Mouse (Mus musculus) T-helper 2 cell (primary cell): ENCODE results near the gene Adh1.

Experiments
- in situ Hi-C: fragments of 300-600 bp; cut with MboI, MseI; formaldehyde crosslinking; loops from one replicate; pipeline ENCODE4 v1.15.1; 2025; ENCODE audit warnings: high pct_unique_total_duplicates

Gene Adh1

DNA sequence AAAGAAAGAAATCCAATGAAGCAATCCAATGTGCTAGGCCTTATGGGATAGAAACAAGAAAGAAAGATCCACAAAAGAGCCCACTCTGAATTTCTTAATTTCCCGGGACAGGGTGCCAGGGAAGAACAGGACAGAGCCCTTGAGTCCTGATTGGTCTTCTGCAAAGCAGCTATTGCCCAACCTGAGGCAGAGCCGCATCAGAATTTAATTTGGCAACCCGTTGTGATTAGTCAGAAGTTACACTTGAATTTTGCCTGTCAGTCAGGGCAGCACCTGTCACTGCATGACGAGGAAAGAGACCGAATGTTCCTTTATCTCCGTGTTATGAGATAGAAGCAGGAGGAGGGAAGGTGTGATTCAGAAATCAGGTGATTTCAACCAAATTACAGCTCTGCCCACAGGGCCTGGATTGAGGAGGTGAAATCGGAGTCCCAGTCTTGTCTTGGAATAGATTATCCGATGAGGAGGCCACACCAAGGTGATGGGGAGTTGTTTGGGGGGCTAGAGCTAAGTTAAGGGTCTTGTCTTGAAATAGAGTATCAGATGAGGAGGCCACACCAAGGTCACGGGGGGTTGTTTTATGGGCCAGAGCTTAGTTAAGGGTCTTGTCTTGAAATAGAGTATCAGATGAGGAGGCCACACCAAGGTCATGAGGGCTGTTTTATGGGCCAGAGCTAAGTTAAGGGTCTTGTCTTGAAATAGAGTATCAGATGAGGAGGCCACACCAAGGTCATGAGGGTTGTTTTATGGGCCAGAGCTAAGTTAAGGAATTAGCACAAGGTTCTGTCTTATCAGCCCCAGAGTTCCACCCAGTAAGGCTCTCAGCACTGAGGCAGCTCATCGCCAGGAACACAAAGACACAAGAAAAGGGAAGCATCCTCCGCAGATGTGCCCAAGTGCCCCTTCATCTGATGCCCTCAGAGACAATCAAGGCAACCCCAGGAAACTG, at the start of gene Adh1:
Gene Adh1 (plus strand): TSS at position 271 of the 949 bp plus-strand sequence.
- in situ Hi-C loops = no loop called here

- in situ Hi-C loops = no loop called here
Observed at GRCm38 (mm10) chr3:138212431-138212951, 48.3 kb upstream of the Adh1 start.

GRCm38 (mm10) chr3:138215395-138215989, 45.3 kb upstream of the Adh1 start:
- in situ Hi-C loops = no loop called here

DNA sequence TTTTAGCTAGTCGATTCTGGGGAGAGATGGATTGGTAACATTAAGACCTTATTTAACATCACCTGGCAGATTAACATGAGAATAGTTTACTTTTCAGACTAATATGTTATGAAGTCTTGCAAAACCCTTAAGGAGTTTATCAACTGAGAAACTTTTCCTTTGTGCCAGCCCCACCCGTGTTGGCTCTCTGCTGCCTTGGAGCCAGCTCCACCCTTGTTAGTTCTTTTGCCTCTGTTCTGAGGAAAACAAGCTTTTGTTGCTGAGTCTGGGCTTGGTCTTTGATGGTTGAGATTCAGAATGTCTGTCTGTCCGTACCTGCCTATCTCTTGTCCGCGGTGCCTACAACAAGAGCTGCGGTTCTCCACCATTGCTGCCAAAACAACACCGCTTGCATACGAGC, 44.7 kb upstream of the Adh1 start:
- in situ Hi-C loops = no loop called here

DNA sequence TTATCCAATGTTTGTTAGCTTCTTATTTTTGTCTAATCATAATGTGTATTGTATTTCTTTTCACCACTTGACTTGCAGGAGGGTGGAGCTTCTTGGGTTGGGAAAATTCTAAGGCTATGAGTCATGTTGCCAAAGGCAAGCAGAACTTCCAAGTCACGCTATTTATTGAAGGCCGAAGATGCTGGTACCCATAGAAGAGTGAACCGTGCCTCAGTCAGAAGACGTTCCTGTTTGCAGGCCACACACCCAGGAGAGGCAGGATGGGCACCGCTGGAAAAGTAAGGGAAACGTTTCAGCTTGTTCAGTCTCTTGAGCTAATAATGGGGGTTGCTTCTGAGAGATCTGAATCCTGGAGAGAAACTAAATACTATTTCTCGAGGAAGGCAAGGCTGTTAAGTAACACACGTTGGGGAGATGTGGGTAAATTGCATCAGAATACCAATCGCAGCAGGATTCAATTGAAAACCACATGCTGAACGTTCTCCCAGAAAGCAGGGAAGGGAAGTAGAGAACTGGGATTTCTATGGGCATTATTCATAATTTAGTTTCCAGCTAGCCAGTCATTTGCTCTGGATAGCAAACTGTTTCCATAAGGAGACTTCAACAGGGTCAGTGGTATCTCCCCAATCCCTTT, 43.0 kb upstream of the Adh1 start, which contains the start of gene Adh7:
Gene Adh7 (plus strand): TSS at position 130 of the 634 bp plus-strand sequence.
- in situ Hi-C loops = no loop called here

DNA sequence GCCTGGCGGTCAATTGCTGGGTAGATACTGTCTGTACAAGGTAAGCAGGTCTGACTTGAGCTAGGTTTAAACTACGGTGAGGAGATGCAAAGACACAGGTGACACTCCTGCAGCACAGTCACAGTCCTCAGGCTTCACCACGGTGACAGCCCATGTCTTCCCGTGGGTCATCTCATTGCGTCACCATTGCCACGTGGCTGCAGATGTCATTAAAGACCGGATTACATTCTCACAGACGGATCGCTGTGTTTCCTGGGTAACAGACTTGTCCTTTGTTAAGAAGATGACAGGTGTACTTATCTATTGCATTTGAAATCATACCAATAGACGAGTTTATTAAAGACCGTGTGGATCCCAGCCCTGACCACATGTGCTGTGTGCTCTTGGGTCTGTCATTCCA, 39.7 kb upstream of the Adh1 start:
- in situ Hi-C loops = no loop called here

DNA sequence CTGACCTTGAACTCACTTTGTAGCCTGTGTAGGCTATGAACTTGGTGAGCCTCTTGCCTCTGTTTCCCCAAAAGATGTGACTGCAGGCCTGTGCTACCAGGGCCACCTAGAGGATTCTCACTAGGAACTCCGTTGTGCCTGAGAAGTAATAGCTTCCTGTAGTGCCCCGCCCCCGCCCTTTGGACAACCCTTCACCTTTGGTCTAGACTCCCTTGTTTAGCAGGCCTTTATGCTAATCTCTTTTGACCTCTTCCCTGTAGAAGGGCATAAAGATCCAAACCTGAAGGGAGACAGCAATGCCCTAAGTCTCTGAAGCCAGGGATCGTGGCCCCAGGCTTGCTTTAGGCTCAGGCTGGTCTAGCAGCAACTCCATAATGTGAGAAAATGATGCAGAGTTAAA, 38.3 kb upstream of the Adh1 start:
- in situ Hi-C loops = no loop called here

GRCm38 (mm10) chr3:138222952-138223351, 37.8 kb upstream of the Adh1 start:
- in situ Hi-C loops = no loop called here

GRCm38 (mm10) chr3:138224363-138224954, 36.3 kb upstream of the Adh1 start:
- in situ Hi-C loops = no loop called here

DNA sequence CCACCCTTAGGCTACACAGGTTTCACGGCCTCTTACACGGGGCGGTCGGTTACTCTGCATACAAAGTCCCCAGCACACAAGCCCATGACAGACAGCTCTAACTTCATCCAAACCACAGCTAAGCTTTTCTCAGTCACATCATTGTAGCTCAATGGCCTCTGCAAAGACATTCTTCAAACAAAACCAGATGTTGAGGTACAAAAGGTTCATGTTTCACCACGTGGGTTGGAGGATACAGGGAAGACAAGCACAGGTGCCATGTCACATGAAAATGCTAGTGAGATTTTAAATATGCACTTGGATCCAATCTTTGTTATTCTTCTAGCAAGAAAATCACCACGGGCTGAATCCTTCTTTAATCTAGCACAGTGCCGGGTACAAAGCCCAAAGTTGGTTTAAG, 35.5 kb upstream of the Adh1 start:
- in situ Hi-C loops = loop anchor here (5.0 kb wide), 1 partner anchor 207 kb away; no protein-coding TSS in a partner anchor

DNA sequence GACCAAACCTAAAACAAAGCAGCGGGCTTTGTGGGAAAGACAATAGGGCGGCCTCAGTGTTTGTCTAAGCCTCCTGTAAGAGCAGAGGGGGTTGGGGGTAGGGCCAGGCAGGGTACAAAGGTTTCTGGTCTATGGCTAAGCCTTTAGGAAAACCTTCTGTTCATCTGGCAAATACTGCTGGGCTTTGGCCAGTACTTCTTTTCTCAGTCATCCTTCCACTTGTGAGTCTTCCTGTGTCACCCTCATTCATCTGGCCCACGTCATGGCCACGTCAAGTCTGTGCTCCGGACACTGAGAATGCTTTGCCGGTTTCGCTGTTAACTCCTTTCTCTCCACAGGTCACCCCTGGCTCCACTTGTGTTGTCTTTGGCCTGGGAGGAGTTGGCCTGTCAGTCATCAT, 34.9 kb upstream of the Adh1 start:
- in situ Hi-C loops = loop anchor here (5.0 kb wide), 1 partner anchor 206 kb away; no protein-coding TSS in a partner anchor

GRCm38 (mm10) chr3:138226476-138226875, 34.3 kb upstream of the Adh1 start:
- in situ Hi-C loops = loop anchor here (5.0 kb wide), 1 partner anchor 206 kb away; no protein-coding TSS in a partner anchor

DNA sequence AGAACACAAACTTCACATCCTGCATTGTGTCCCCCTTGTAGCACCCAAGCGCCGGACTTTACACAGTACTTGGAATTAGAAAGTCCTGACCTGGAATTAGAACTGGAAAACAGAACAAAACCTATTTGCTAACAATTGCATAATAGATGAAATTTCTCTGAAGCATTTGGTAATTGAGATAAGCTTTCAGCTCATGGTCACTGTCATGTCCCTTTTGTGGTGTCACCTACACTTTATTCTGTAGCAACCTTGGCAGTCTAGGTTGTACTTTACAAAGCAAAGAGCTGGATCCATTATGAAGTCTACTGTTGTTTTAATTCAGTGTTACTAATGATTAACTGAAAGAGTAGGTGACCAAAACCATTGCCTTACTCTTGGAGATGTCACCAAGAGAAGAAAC, 33.7 kb upstream of the Adh1 start:
- in situ Hi-C loops = loop anchor here (5.0 kb wide), 1 partner anchor 205 kb away; no protein-coding TSS in a partner anchor

GRCm38 (mm10) chr3:138227782-138228181, 33.0 kb upstream of the Adh1 start:
- in situ Hi-C loops = loop anchor here (5.0 kb wide), 1 partner anchor 205 kb away; no protein-coding TSS in a partner anchor

- in situ Hi-C loops = loop anchor here (5.0 kb wide), 1 partner anchor 203 kb away; no protein-coding TSS in a partner anchor
Observed at GRCm38 (mm10) chr3:138229448-138229847, 31.3 kb upstream of the Adh1 start.

GRCm38 (mm10) chr3:138230266-138230665, 30.5 kb upstream of the Adh1 start:
- in situ Hi-C loops = no loop called here

- in situ Hi-C loops = no loop called here
Observed at GRCm38 (mm10) chr3:138231531-138231930, 29.3 kb upstream of the Adh1 start.

DNA sequence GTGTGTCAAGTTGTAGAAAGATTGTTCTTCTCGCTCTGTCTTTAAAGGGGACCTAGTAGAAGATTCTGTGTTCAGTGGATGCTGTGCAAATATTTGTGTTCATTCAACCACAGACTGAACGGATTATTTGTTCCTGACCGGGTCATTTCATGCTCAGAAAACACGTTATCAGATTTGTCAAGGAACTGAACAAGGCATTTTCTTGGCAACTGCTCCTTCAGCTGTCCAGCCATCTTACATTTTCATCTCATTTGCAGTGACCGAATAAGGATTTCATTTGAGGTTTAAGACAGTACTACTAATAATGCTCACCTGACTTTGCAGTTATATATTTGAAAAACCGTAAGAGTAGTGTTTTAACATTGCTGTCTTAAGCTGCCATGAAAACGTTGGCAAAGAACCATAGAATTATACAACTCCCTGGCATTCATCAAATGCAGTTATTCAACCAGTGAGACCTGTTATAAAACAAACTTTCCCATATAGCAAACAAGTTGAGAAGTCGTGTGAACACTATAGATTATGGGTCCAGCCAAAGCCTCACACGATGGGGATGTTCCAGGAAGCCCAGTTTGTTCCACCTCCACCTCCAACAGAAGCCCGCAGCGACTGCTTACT, 24.1 kb upstream of the Adh1 start:
- in situ Hi-C loops = no loop called here

GRCm38 (mm10) chr3:138238046-138238445, 22.7 kb upstream of the Adh1 start:
- in situ Hi-C loops = no loop called here

DNA sequence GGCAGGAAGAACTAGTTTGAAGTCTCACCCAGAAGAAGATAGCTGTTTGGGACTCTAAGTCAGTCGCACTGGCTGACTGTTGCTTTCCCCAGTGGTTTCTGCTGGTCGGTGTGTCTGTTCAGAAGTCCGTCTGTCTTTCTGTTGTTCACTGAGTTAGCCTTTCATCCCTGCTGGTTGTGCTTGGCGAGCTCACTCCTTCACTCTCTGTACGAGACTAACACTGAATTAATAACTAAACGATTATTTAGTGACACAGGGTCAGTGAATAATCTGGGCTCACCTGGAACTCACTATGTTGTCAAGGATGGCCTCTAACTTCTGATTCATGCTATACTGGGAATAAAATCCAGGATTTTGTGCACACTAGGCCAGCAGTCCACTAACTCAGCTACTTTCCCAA, 21.3 kb upstream of the Adh1 start:
- in situ Hi-C loops = no loop called here

DNA sequence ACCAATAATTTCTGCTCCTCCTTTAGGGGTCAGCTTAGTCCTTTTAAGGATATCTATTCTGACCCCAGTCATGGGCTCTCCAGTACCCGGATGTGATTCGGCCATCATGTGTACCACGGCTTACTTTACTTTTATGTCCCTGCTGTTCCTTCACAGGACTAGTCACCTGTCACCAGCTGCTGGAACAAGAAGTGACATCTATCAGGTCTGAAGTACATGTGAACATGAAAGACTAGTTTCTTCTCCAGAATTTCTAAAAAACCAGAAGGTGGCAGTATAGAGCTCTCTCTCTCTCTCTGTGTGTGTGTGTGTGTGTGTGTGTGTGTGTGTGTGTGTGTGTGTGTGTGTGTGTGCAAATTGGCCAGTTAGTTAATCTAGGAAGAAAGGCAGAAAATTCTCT, 20.4 kb upstream of the Adh1 start:
- in situ Hi-C loops = no loop called here
